Mouse (Mus musculus) forebrain, embryonic 10.5 days (tissue): ENCODE data around the gene Spout1. TPM values are rescaled to one million over a fixed set of nuclear protein-coding genes. Genes with fewer than 3 reads are reported as not detected.
"Not testable (repeated sequence)": the region's sequence is repeated elsewhere in the genome, so short reads cannot be mapped to it uniquely, and the experiment has no call there.

Source experiments
- DNase-seq: peaks from one replicate; pipeline ENCODE4 v3.0.0-alpha.2; 2017; ENCODE audit warnings: low spot score; ENCODE audit errors: extremely low spot score
- H3K27ac ChIP-seq: fragments of 300-500 bp; sonication (generic); 2 replicates; pipeline ENCODE4 v1.5.1; 2016; ENCODE audit warnings: mild to moderate bottlenecking
- H3K27me3 ChIP-seq: fragments of 300-500 bp; sonication (generic); 2 replicates; pipeline ENCODE4 v1.6.1; 2016; ENCODE audit warnings: mild to moderate bottlenecking; ENCODE audit not compliant: poor library complexity, severe bottlenecking
- H3K36me3 ChIP-seq: fragments of 300-500 bp; sonication (generic); replicated peaks from 2 replicates; pipeline ENCODE4 v1.6.1; 2016; ENCODE audit warnings: mild to moderate bottlenecking, moderate library complexity
- H3K4me1 ChIP-seq: fragments of 300-500 bp; sonication (generic); 2 replicates; pipeline ENCODE4 v1.6.1; 2016
- H3K4me3 ChIP-seq: fragments of 300-500 bp; sonication (generic); 2 replicates; pipeline ENCODE4 v1.5.1; 2016; ENCODE audit warnings: mild to moderate bottlenecking, moderate library complexity
- H3K9me3 ChIP-seq: fragments of 300-500 bp; sonication (generic); 2 replicates; pipeline ENCODE4 v1.6.1; 2016; ENCODE audit warnings: mild to moderate bottlenecking, moderate library complexity
- WGBS: fragments of 180-500 bp; shearing (Covaris S2); methylation state at CpG from one replicate; pipeline ENCODE4 v1.1.7; 2016; 5-methylcytosine and 5-hydroxymethylcytosine counted together
- polyA plus RNA-seq: library from polyadenylated mRNA; unstranded; fragments of >200 nt; fragmentation: Nextera tagmentation; extraction: Ambion mirVana; gene quantifications from 2 replicates; pipeline ENCODE4 v1.2.1, GENCODE M21; 2016

The Spout1 gene
- polyA plus RNA-seq, 1 experiment from 2014 or later, result 96.1 TPM

- peaks cover 42% of the 10 kb centered on the region for H3K36me3 ChIP-seq
- H3K4me1 ChIP-seq, result peaks cover 26% of the 10 kb centered on the region
- WGBS, result 69% methylated on average over 10 of the region's 10 CpGs
- no peaks in the 10 kb centered on the region for H3K27me3 ChIP-seq
- peak overlapping the region; percentile 90 for H3K4me3 ChIP-seq
- no peaks in the 10 kb centered on the region for H3K9me3 ChIP-seq
- no peak for DNase-seq
- H3K27ac ChIP-seq, result peak overlapping the region; percentile 87
These were observed 43.2 kb downstream of the Spout1 start for GRCm38 (mm10) chr2:30134928-30135620.

- peaks cover 37% of the 10 kb centered on the region for H3K36me3 ChIP-seq
- H3K9me3 ChIP-seq, result no peaks in the 10 kb centered on the region
- WGBS, result 34% methylated on average over 6 of the region's 6 CpGs
- no peak for DNase-seq
- H3K4me1 ChIP-seq, result peaks cover 26% of the 10 kb centered on the region
- H3K27ac ChIP-seq, result peak overlapping the region; percentile 87
- no peaks in the 10 kb centered on the region for H3K27me3 ChIP-seq
- H3K4me3 ChIP-seq, result peak overlapping the region; percentile 90
These were observed 43.9 kb downstream of the Spout1 start for GRCm38 (mm10) chr2:30134378-30134711.

GRCm38 (mm10) chr2:30133613-30134377 lies 44.5 kb downstream of the Spout1 start, which contains the start of gene Tbc1d13:
Gene Tbc1d13, plus strand, starts transcription at chr2:30133746.
- 0% methylated on average over 45 of the region's 46 CpGs for WGBS

GRCm38 (mm10) chr2:30132801-30133612 lies 45.3 kb downstream of the Spout1 start:
- DNase-seq, result no peak
- H3K9me3 ChIP-seq, result no peaks in the 10 kb centered on the region
- 26% methylated on average over 16 of the region's 16 CpGs for WGBS
- peak overlapping the region; percentile 90 for H3K4me3 ChIP-seq
- H3K27me3 ChIP-seq, result no peaks in the 10 kb centered on the region
- peaks cover 26% of the 10 kb centered on the region for H3K4me1 ChIP-seq
- peak overlapping the region; percentile 87 for H3K27ac ChIP-seq
- peaks cover 28% of the 10 kb centered on the region for H3K36me3 ChIP-seq

More at GRCm38 (mm10) chr2:30133613-30134377, 44.5 kb downstream of the Spout1 start, which contains the start of gene Tbc1d13:
- DNase-seq, result peak; percentile 96
- Histone ChIP-seq H3K9me3 (no peaks in the 10 kb centered on the region), H3K27me3 (no peaks in the 10 kb centered on the region), H3K4me1 (peaks cover 26% of the 10 kb centered on the region), H3K27ac (peak within 1 kb of the TSS; percentile 87), H3K4me3 (peak within 1 kb of the TSS; percentile 90), H3K36me3 (peaks cover 33% of the 10 kb centered on the region)

- WGBS, result 75% methylated on average over 5 of the region's 5 CpGs
- H3K9me3 ChIP-seq, H3K27ac ChIP-seq, H3K4me3 ChIP-seq, DNase-seq, H3K27me3 ChIP-seq: not testable (repeated sequence)
- peaks cover 11% of the 10 kb centered on the region for H3K36me3 ChIP-seq
- H3K4me1 ChIP-seq, result peaks cover 26% of the 10 kb centered on the region
These were observed 47.0 kb downstream of the Spout1 start for GRCm38 (mm10) chr2:30131240-30131639.

GRCm38 (mm10) chr2:30130156-30130555 lies 48.1 kb downstream of the Spout1 start:
- Histone ChIP-seq H3K9me3 (no peaks in the 10 kb centered on the region), H3K36me3 (0 out of 2 replicates have a peak, but pooled peaks cover under 1% of the 10 kb centered on the region), H3K27me3 (no peaks in the 10 kb centered on the region), H3K4me1 (peaks cover 25% of the 10 kb centered on the region), H3K27ac (no peak overlapping the region), H3K4me3 (no peak overlapping the region)
- DNase-seq, result no peak
- WGBS, result 89% methylated on average over 4 of the region's 4 CpGs

GRCm38 (mm10) chr2:30128789-30129188 lies 49.5 kb downstream of the Spout1 start:
- Histone ChIP-seq H3K27me3 (no peaks in the 10 kb centered on the region), H3K4me1 (peaks cover 24% of the 10 kb centered on the region), H3K27ac (no peak overlapping the region), H3K9me3 (no peaks in the 10 kb centered on the region), H3K36me3 (no peaks in the 10 kb centered on the region), H3K4me3 (no peak overlapping the region)
- 37% methylated on average over 2 of the region's 2 CpGs for WGBS
- no peak for DNase-seq

GRCm38 (mm10) chr2:30124472-30125274 lies 53.6 kb downstream of the Spout1 start, which contains the start of gene Zer1:
Gene Zer1, minus strand, starts transcription at chr2:30124585.
- peak; percentile 94 for DNase-seq
- peaks cover 36% of the 10 kb centered on the region for H3K4me1 ChIP-seq
- H3K27ac ChIP-seq, result peak within 1 kb of the TSS; percentile 93
- 10% methylated on average over 31 of the region's 31 CpGs for WGBS
- H3K36me3 ChIP-seq, result 0 out of 2 replicates have a peak, but pooled peaks cover 3% of the 10 kb centered on the region
- H3K4me3 ChIP-seq, result peak within 1 kb of the TSS; percentile 96
- H3K27me3 ChIP-seq, result no peaks in the 10 kb centered on the region
- no peaks in the 10 kb centered on the region for H3K9me3 ChIP-seq

- H3K27ac ChIP-seq, result peak overlapping the region; percentile 93
- H3K9me3 ChIP-seq, result no peaks in the 10 kb centered on the region
- H3K27me3 ChIP-seq, result no peaks in the 10 kb centered on the region
- peaks cover 43% of the 10 kb centered on the region for H3K4me1 ChIP-seq
- H3K36me3 ChIP-seq, result 0 out of 2 replicates have a peak, but pooled peaks cover 3% of the 10 kb centered on the region
- WGBS, result 1% methylated on average over 44 of the region's 44 CpGs
- peak; percentile 25 for DNase-seq
- peak overlapping the region; percentile 96 for H3K4me3 ChIP-seq
These were observed 54.4 kb downstream of the Spout1 start for GRCm38 (mm10) chr2:30123729-30124471.
